Mouse (Mus musculus): ENCODE data around the gene Ispd. TPM values are rescaled to one million over a fixed set of nuclear protein-coding genes. Genes with fewer than 3 reads are reported as not detected.

The Ispd gene
- polyA plus RNA-seq, 1 experiment from 2014 or later, result 8.2 TPM

DNA sequence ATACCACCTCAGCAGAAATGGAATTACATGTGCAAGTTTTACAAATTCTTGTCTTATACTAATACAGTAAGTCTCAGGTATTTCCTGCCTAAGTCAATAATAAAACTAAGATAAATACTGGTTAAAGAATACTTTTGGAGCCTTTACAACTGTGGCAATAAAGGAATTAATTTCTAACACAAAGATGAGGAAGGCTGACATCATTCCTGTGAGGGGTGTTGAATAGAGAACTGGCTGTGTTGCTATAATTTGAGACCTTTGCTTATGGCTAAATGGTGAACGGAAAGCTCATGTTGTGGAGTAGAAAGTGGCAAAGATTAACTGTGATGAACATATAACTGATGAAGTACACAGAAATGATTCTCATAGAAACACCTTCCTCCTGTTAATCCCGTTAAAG, 149.7 kb downstream of the Ispd start:
- H3K4me1 ChIP-seq (replicated peaks; ENCODE audit: control insufficient read depth, insufficient read depth, low read length), result no peaks in the 10 kb centered on the region
- H3K27ac ChIP-seq (ENCODE audit: low read depth, low read length), result no peak overlapping the region
- H3K27me3 ChIP-seq (ENCODE audit: control insufficient read depth, insufficient read depth, low read length), result no peaks in the 10 kb centered on the region
- DNase-seq (ENCODE audit: low spot score), result no peak
- no peaks in the 10 kb centered on the region for H3K9me3 ChIP-seq (ENCODE audit: control insufficient read depth, low read length)
- no peaks in the 10 kb centered on the region for H3K36me3 ChIP-seq (ENCODE audit: control insufficient read depth, insufficient read depth, low read length)
- ATAC-seq (replicated peaks; ENCODE audit: low FRiP score), result peak; percentile 37
- no peak overlapping the region for H3K4me2 ChIP-seq (ENCODE audit: low read depth, low read length, severe bottlenecking)
- 33% methylated on average over 2 of the region's 2 CpGs for WGBS
- no peak overlapping the region for H3K9ac ChIP-seq (ENCODE audit: low read length)
- H3K4me3 ChIP-seq (ENCODE audit: low read depth, low read length), result no peak overlapping the region

DNA sequence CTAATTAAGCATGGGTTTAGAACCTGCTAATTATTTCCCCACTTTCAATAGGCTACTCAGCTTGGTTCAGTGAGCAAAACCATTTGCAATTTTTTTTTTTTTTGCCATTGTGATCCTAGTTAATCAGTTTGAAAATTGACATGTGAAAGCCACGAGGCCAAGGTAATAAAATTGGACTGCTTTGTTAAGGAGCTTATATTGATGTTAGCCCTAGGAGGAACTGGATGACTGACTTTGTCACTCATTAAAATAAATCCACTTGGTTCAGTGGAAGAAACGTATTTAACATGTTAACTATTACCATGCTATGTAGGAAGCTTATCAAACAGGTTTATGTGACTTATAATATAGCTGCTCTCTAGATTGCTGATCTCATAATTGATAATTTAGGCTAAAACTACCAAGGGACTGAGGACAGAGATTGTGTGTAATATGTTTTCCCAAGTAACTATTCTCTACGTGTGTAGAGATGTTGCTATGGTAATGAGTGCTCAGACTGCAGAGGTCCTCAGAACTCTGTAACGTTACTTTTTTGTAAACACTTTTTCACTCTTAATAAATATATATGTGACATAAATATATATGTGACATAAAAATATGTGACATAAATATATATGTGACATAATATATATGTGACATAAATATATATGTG, 150.3 kb downstream of the Ispd start:
- no peak overlapping the region for H3K27ac ChIP-seq (ENCODE audit: low read depth, low read length)
- 39% methylated on average over 4 of the region's 4 CpGs for WGBS
- DNase-seq (ENCODE audit: low spot score) (no peak), ATAC-seq (replicated peaks; ENCODE audit: low FRiP score) (peak; percentile 66)
- no peaks in the 10 kb centered on the region for H3K9me3 ChIP-seq (ENCODE audit: control insufficient read depth, low read length)
- H3K36me3 ChIP-seq (ENCODE audit: control insufficient read depth, insufficient read depth, low read length), result no peaks in the 10 kb centered on the region
- H3K4me1 ChIP-seq (replicated peaks; ENCODE audit: control insufficient read depth, insufficient read depth, low read length), result no peaks in the 10 kb centered on the region
- H3K27me3 ChIP-seq (ENCODE audit: control insufficient read depth, insufficient read depth, low read length), result no peaks in the 10 kb centered on the region
- no peak overlapping the region for H3K4me2 ChIP-seq (ENCODE audit: low read depth, low read length, severe bottlenecking)
- no peak overlapping the region for H3K9ac ChIP-seq (ENCODE audit: low read length)
- H3K4me3 ChIP-seq (ENCODE audit: low read depth, low read length), result no peak overlapping the region

DNA sequence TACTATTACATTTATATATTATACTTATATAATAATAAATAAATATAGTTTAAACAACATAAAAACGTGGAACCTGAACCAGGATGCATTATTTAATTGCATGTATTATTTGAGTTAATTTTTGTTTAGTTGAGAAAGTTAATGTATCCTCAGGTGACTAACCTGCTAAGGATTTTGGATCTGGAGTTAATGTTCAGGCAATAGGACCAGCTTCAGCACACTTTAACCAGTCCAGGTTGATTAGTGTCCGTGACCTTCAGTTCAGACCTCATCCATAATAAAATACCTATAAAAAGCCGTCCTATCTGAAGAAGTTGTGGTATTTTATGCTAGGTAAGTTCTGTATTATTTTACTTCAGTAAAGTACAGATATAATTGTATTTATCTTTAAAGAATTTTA, 151.3 kb downstream of the Ispd start:
- H3K4me1 ChIP-seq (replicated peaks; ENCODE audit: control insufficient read depth, insufficient read depth, low read length), result no peaks in the 10 kb centered on the region
- DNase-seq (ENCODE audit: low spot score) (no peak), ATAC-seq (replicated peaks; ENCODE audit: low FRiP score) (no peak)
- H3K9me3 ChIP-seq (ENCODE audit: control insufficient read depth, low read length), result no peaks in the 10 kb centered on the region
- no peak overlapping the region for H3K4me2 ChIP-seq (ENCODE audit: low read depth, low read length, severe bottlenecking)
- no peak overlapping the region for H3K4me3 ChIP-seq (ENCODE audit: low read depth, low read length)
- WGBS, result 86% methylated on average over 3 of the region's 3 CpGs
- no peaks in the 10 kb centered on the region for H3K27me3 ChIP-seq (ENCODE audit: control insufficient read depth, insufficient read depth, low read length)
- H3K9ac ChIP-seq (ENCODE audit: low read length), result no peak overlapping the region
- H3K36me3 ChIP-seq (ENCODE audit: control insufficient read depth, insufficient read depth, low read length), result no peaks in the 10 kb centered on the region
- H3K27ac ChIP-seq (ENCODE audit: low read depth, low read length), result no peak overlapping the region

DNA sequence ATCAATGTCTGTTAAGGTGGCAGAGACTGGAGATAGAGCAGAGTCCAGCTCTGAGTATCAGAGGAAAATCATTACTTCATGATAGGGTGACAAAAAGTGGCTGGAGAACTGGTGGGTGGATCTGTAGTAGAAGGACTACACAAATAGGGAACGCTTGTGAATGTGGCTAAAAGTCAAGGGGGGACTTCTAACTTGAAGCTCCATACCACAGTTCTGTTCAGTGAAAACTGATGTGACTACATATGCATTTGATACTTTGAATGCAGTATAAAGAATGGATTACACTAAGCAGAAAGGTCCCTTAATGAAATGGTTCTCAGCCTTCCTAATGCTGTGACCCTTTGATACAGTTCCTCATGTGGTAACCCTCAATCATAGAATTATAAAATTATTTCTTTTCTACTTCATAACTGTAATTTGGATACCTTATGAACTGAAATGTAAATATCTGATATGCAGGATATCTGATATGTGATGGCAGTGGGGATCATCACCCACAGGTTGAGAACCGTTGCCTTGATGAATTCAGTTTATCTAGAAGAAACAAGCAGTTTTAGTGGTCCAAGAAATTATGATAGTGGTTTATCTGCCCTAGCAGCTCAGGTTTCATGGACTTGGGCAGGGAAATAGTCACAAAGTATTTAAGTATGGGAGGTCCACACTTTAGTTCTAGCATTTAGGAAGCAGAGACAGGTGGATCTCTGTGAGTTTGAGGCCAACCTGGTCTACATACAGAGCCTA, 152.1 kb downstream of the Ispd start:
- Histone ChIP-seq H3K36me3 (ENCODE audit: control insufficient read depth, insufficient read depth, low read length) (no peaks in the 10 kb centered on the region), H3K4me2 (ENCODE audit: low read depth, low read length, severe bottlenecking) (no peak overlapping the region), H3K4me3 (ENCODE audit: low read depth, low read length) (no peak overlapping the region), H3K9me3 (ENCODE audit: control insufficient read depth, low read length) (no peaks in the 10 kb centered on the region), H3K27ac (ENCODE audit: low read depth, low read length) (no peak overlapping the region), H3K4me1 (replicated peaks; ENCODE audit: control insufficient read depth, insufficient read depth, low read length) (no peaks in the 10 kb centered on the region), H3K9ac (ENCODE audit: low read length) (no peak overlapping the region), H3K27me3 (ENCODE audit: control insufficient read depth, insufficient read depth, low read length) (no peaks in the 10 kb centered on the region)
- ATAC-seq (replicated peaks; ENCODE audit: low FRiP score) (no peak), DNase-seq (ENCODE audit: low spot score) (no peak)
- WGBS, result 96% methylated on average over 2 of the region's 2 CpGs

DNA sequence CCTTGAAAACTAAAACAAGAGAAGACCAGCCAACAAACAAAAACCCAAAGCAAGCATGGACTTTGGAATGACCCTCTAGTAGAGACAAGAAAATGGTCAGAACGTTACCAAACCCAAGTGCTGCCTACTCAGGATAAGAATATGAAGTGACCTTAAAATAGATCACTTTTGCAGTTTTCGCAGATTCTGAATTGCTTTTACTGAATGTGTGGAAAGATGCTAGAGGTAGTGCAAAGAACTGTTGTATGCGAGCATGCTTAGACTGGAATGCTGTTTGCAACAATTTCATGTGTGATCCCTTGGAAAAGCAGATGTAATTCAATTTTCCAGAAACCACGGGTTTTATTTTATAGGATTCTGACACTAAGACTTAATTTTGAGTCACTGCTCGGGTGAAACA, 153.3 kb downstream of the Ispd start:
- no peaks in the 10 kb centered on the region for H3K27me3 ChIP-seq (ENCODE audit: control insufficient read depth, insufficient read depth, low read length)
- H3K9me3 ChIP-seq (ENCODE audit: control insufficient read depth, low read length), result no peaks in the 10 kb centered on the region
- H3K9ac ChIP-seq (ENCODE audit: low read length), result no peak overlapping the region
- H3K4me2 ChIP-seq (ENCODE audit: low read depth, low read length, severe bottlenecking), result no peak overlapping the region
- no peak overlapping the region for H3K27ac ChIP-seq (ENCODE audit: low read depth, low read length)
- DNase-seq (ENCODE audit: low spot score), result no peak
- H3K4me3 ChIP-seq (ENCODE audit: low read depth, low read length), result no peak overlapping the region
- H3K36me3 ChIP-seq (ENCODE audit: control insufficient read depth, insufficient read depth, low read length), result no peaks in the 10 kb centered on the region
- no peaks in the 10 kb centered on the region for H3K4me1 ChIP-seq (replicated peaks; ENCODE audit: control insufficient read depth, insufficient read depth, low read length)
- ATAC-seq (replicated peaks; ENCODE audit: low FRiP score), result no peak
- 89% methylated on average over 5 of the region's 5 CpGs for WGBS

DNA sequence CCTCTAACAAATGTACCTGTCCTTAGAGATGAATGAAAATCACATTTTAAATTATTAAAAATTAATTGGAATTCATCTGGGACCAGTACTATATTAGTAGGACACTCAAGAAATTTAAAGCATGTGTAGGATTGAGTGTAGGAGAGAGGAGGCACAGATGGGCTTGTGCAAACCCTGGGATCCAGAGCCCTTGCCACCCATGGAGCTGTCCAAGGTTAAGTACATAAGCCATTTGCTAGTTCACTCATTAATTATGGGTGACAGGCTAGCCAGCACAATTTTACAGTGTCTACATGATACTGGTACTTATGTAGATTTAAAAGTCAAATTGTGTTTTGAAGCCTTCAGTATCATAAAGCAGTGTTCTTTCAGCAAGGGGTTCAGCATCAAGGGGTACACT, 164.1 kb downstream of the Ispd start:
- no peak overlapping the region for H3K4me3 ChIP-seq (ENCODE audit: low read depth, low read length)
- H3K4me1 ChIP-seq (replicated peaks; ENCODE audit: control insufficient read depth, insufficient read depth, low read length), result no peaks in the 10 kb centered on the region
- H3K9me3 ChIP-seq (ENCODE audit: control insufficient read depth, low read length), result no peaks in the 10 kb centered on the region
- no peak overlapping the region for H3K4me2 ChIP-seq (ENCODE audit: low read depth, low read length, severe bottlenecking)
- no peak overlapping the region for H3K9ac ChIP-seq (ENCODE audit: low read length)
- H3K27ac ChIP-seq (ENCODE audit: low read depth, low read length), result no peak overlapping the region
- H3K36me3 ChIP-seq (ENCODE audit: control insufficient read depth, insufficient read depth, low read length), result no peaks in the 10 kb centered on the region
- DNase-seq (ENCODE audit: low spot score) (no peak), ATAC-seq (replicated peaks; ENCODE audit: low FRiP score) (no peak)
- H3K27me3 ChIP-seq (ENCODE audit: control insufficient read depth, insufficient read depth, low read length), result no peaks in the 10 kb centered on the region

DNA sequence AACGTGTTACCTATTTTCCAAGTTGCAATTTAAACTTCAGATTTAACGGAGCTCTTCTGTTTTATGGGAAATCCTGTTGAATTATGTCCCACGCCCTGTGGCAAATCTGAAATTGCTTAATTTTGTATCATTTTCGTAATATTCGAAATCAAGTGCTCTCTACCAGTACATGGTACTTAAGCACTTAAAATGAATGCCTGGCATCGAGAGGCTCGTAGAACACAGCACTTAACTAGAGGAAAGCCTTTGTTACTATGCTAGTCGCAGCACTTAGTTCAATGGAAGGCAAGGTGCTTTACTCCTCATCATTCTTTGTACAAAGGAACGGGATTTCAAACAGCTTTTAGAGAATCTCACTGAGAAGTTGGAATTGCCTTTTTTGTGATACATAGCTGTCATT, 168.2 kb downstream of the Ispd start:
- H3K27me3 ChIP-seq (ENCODE audit: control insufficient read depth, insufficient read depth, low read length), result no peaks in the 10 kb centered on the region
- DNase-seq (ENCODE audit: low spot score), result no peak
- H3K9me3 ChIP-seq (ENCODE audit: control insufficient read depth, low read length), result no peaks in the 10 kb centered on the region
- no peak overlapping the region for H3K27ac ChIP-seq (ENCODE audit: low read depth, low read length)
- H3K36me3 ChIP-seq (ENCODE audit: control insufficient read depth, insufficient read depth, low read length), result no peaks in the 10 kb centered on the region
- WGBS, result 86% methylated on average over 9 of the region's 9 CpGs
- no peaks in the 10 kb centered on the region for H3K4me1 ChIP-seq (replicated peaks; ENCODE audit: control insufficient read depth, insufficient read depth, low read length)
- H3K4me3 ChIP-seq (ENCODE audit: low read depth, low read length), result no peak overlapping the region
- ATAC-seq (replicated peaks; ENCODE audit: low FRiP score), result no peak
- no peak overlapping the region for H3K9ac ChIP-seq (ENCODE audit: low read length)
- no peak overlapping the region for H3K4me2 ChIP-seq (ENCODE audit: low read depth, low read length, severe bottlenecking)

DNA sequence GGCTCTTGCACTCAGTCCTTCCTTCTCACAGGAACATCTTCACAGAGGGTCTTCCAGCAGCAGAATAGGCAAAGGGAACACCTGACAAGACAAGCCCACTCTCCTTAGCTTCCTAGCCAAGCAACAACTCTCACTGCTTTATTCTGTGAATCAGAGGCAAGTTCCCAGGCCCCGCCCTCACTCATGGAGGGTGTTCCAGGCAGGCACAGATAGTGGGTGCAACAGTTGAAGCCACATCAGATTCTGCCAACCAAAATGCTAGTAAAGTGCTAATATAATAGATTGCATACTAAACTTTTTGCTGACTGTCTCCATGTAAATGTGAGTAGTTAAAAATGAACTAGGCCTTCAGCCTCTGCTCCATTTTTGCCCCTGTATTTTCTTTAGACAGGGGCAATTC, 173.4 kb downstream of the Ispd start:
- Histone ChIP-seq H3K27ac (ENCODE audit: low read depth, low read length) (no peak overlapping the region), H3K4me3 (ENCODE audit: low read depth, low read length) (no peak overlapping the region), H3K4me2 (ENCODE audit: low read depth, low read length, severe bottlenecking) (no peak overlapping the region), H3K4me1 (replicated peaks; ENCODE audit: control insufficient read depth, insufficient read depth, low read length) (no peaks in the 10 kb centered on the region), H3K36me3 (ENCODE audit: control insufficient read depth, insufficient read depth, low read length) (no peaks in the 10 kb centered on the region), H3K27me3 (ENCODE audit: control insufficient read depth, insufficient read depth, low read length) (no peaks in the 10 kb centered on the region), H3K9ac (ENCODE audit: low read length) (no peak overlapping the region), H3K9me3 (ENCODE audit: control insufficient read depth, low read length) (no peaks in the 10 kb centered on the region)
- ATAC-seq (replicated peaks; ENCODE audit: low FRiP score) (no peak), DNase-seq (ENCODE audit: low spot score) (no peak)
- 94% methylated on average over 1 of the region's 1 CpGs for WGBS

DNA sequence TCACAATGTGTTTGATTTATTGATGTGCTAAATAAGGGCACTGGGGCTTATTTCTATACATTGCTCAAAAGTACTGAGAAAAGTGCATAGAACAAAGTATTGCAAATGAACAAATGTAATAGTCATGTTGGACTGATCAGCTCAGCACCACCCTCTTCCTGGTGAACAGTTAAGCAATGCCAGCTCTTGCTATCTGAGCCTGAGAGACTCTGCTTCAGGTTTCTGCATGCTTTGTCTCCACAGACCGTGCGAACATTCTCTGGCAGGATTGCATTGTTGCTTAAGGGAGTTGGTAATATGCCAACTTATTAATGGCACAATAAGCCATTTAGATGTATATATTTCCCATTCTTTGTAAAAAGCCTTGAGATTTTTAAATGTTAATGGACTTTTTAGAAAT, 182.9 kb downstream of the Ispd start:
- 72% methylated on average over 2 of the region's 2 CpGs for WGBS
- ATAC-seq (replicated peaks; ENCODE audit: low FRiP score) (no peak), DNase-seq (ENCODE audit: low spot score) (no peak)
- Histone ChIP-seq H3K36me3 (ENCODE audit: control insufficient read depth, insufficient read depth, low read length) (no peaks in the 10 kb centered on the region), H3K4me2 (ENCODE audit: low read depth, low read length, severe bottlenecking) (no peak overlapping the region), H3K27ac (ENCODE audit: low read depth, low read length) (no peak overlapping the region), H3K9ac (ENCODE audit: low read length) (no peak overlapping the region), H3K4me1 (replicated peaks; ENCODE audit: control insufficient read depth, insufficient read depth, low read length) (no peaks in the 10 kb centered on the region), H3K4me3 (ENCODE audit: low read depth, low read length) (no peak overlapping the region), H3K27me3 (ENCODE audit: control insufficient read depth, insufficient read depth, low read length) (no peaks in the 10 kb centered on the region), H3K9me3 (ENCODE audit: control insufficient read depth, low read length) (no peaks in the 10 kb centered on the region)

Measured in forebrain, embryonic 11.5 days (tissue).